Mouse (Mus musculus) v-Abl transformed pro-B cells (cell line): ENCODE results near the gene Tulp3.

Experiments used
- in situ Hi-C, 2 experiments: fragments of 400-800 bp; cut with MboI; formaldehyde crosslinking; loops; one replicate each; pipeline ENCODE4 v1.15.1; 2025; ENCODE audit not compliant: unreplicated experiment in 2 of 2

The Tulp3 gene

GRCm38 (mm10) chr6:128362381-128363006 is 6.8 kb upstream of the Tulp3 start, which contains the start of the genes Rhno1 and Foxm1:
TSS of gene Rhno1 (minus strand) at chr6:128362911.
TSS of gene Foxm1 (plus strand) at chr6:128362967.
- in situ Hi-C loops: loop anchor here (5.0 to 25.0 kb wide), 3 partner anchors 50 to 1225 kb away; no protein-coding TSS in a partner anchor

GRCm38 (mm10) chr6:128361901-128362300 is 6.2 kb upstream of the Tulp3 start:
- in situ Hi-C loops: loop anchor here (5.0 to 25.0 kb wide), 3 partner anchors 50 to 1225 kb away; no protein-coding TSS in a partner anchor

GRCm38 (mm10) chr6:128358999-128359398 is 3.3 kb upstream of the Tulp3 start:
- in situ Hi-C loops: loop anchor here (5.0 to 25.0 kb wide), 3 partner anchors 37 to 1222 kb away; no protein-coding TSS in a partner anchor

- in situ Hi-C loops: loop anchor here (5.0 to 25.0 kb wide), 3 partner anchors 33 to 1218 kb away; no protein-coding TSS in a partner anchor
Measured at GRCm38 (mm10) chr6:128355201-128355681, 410 bp downstream of the Tulp3 start.

- in situ Hi-C loops: loop anchor here in 1 of 2 experiments (25.0 kb wide), 1 partner anchor 1217 kb away; no protein-coding TSS in a partner anchor
Measured at GRCm38 (mm10) chr6:128354140-128354539, 1.5 kb downstream of the Tulp3 start.

GRCm38 (mm10) chr6:128349711-128350110 is 5.9 kb downstream of the Tulp3 start:
- in situ Hi-C loops: loop anchor here in 1 of 2 experiments (25.0 kb wide), 1 partner anchor 1212 kb away; no protein-coding TSS in a partner anchor

GRCm38 (mm10) chr6:128346782-128347181 is 8.9 kb downstream of the Tulp3 start:
- in situ Hi-C loops: no loop called here

- in situ Hi-C loops: no loop called here
Measured at GRCm38 (mm10) chr6:128345623-128346022, 10.0 kb downstream of the Tulp3 start.

- in situ Hi-C loops: no loop called here
Measured at GRCm38 (mm10) chr6:128341956-128342723, 13.5 kb downstream of the Tulp3 start.

- in situ Hi-C loops: no loop called here
Measured at GRCm38 (mm10) chr6:128338876-128339275, 16.8 kb downstream of the Tulp3 start.

- in situ Hi-C loops: no loop called here
Measured at GRCm38 (mm10) chr6:128337467-128337866, 18.2 kb downstream of the Tulp3 start.

GRCm38 (mm10) chr6:128334397-128335124 is 21.1 kb downstream of the Tulp3 start:
- in situ Hi-C loops: no loop called here

- in situ Hi-C loops: loop anchor here (5.0 to 25.0 kb wide), 5 partner anchors 39 to 781 kb away; partner anchors contain the start of gene Tulp3 (in 1 of the 2)
Measured at GRCm38 (mm10) chr6:128318317-128318716, 37.3 kb downstream of the Tulp3 start.

- in situ Hi-C loops: loop anchor here (5.0 to 25.0 kb wide), 5 partner anchors 42 to 778 kb away; partner anchors contain the start of gene Tulp3 (in 1 of the 2)
Measured at GRCm38 (mm10) chr6:128315597-128315996, 40.1 kb downstream of the Tulp3 start.

GRCm38 (mm10) chr6:128314796-128315195 is 40.9 kb downstream of the Tulp3 start:
- in situ Hi-C loops: loop anchor here (5.0 to 25.0 kb wide), 5 partner anchors 43 to 777 kb away; partner anchors contain the start of gene Tulp3 (in 1 of the 2)

- in situ Hi-C loops: loop anchor here in 1 of 2 experiments (25.0 kb wide), 1 partner anchor 771 kb away; no protein-coding TSS in a partner anchor
Measured at GRCm38 (mm10) chr6:128308311-128308710, 47.3 kb downstream of the Tulp3 start.

GRCm38 (mm10) chr6:128304801-128305200 is 50.9 kb downstream of the Tulp3 start:
- in situ Hi-C loops: loop anchor here in 1 of 2 experiments (25.0 kb wide), 1 partner anchor 768 kb away; no protein-coding TSS in a partner anchor

GRCm38 (mm10) chr6:128302640-128303039 is 53.0 kb downstream of the Tulp3 start:
- in situ Hi-C loops: loop anchor here in 1 of 2 experiments (25.0 kb wide), 1 partner anchor 765 kb away; no protein-coding TSS in a partner anchor

GRCm38 (mm10) chr6:128301891-128302290 is 53.8 kb downstream of the Tulp3 start:
- in situ Hi-C loops: loop anchor here in 1 of 2 experiments (25.0 kb wide), 1 partner anchor 765 kb away; no protein-coding TSS in a partner anchor

- in situ Hi-C loops: loop anchor here in 1 of 2 experiments (25.0 kb wide), 1 partner anchor 764 kb away; no protein-coding TSS in a partner anchor
Measured at GRCm38 (mm10) chr6:128301458-128301857, 54.2 kb downstream of the Tulp3 start.
